Mouse (Mus musculus) forebrain, embryonic 14.5 days (tissue): ENCODE data around the gene Wsb1. TPM values are rescaled to one million over a fixed set of nuclear protein-coding genes. Genes with fewer than 3 reads are reported as not detected.

Experiments
- ATAC-seq: fragments of 200-750 bp; cut with Nextera tagmentation; 2 replicates; pipeline ENCODE4 v1.8.0; 2017; ENCODE audit warnings: mild to moderate bottlenecking, moderate library complexity
- DNase-seq: peaks from one replicate; pipeline ENCODE4 v3.0.0-alpha.2; 2015; ENCODE audit warnings: low spot score
- H3K27ac ChIP-seq: fragments of 300-500 bp; sonication (generic); 2 replicates; pipeline ENCODE4 v1.5.1; 2014; ENCODE audit warnings: low read depth, mild to moderate bottlenecking, control low read depth, low read length, moderate library complexity
- H3K27me3 ChIP-seq: fragments of 300-500 bp; sonication (generic); replicated peaks from 2 replicates; pipeline ENCODE4 v1.6.1; 2014; ENCODE audit warnings: low read length, control low read depth, mixed read lengths; ENCODE audit not compliant: control insufficient read depth, insufficient read depth
- H3K36me3 ChIP-seq: fragments of 300-500 bp; sonication (generic); 2 replicates; pipeline ENCODE4 v1.6.1; 2014; ENCODE audit warnings: low read length, control low read depth; ENCODE audit not compliant: control insufficient read depth, insufficient read depth
- H3K4me1 ChIP-seq: fragments of 300-500 bp; sonication (generic); 2 replicates; pipeline ENCODE4 v1.6.1; 2014; ENCODE audit warnings: antibody characterized with exemption, low read length, control low read depth; ENCODE audit not compliant: control insufficient read depth, insufficient read depth
- H3K4me2 ChIP-seq: fragments of 300-500 bp; sonication (generic); 2 replicates; pipeline ENCODE4 v1.6.1; 2014; ENCODE audit warnings: mild to moderate bottlenecking, control low read depth, low read length
- H3K4me3 ChIP-seq: fragments of 300-500 bp; sonication (generic); 2 replicates; pipeline ENCODE4 v1.5.1; 2014; ENCODE audit warnings: low read depth, low read length, control low read depth
- H3K9ac ChIP-seq: fragments of 300-500 bp; sonication (generic); 2 replicates; pipeline ENCODE4 v1.6.1; 2014; ENCODE audit warnings: mild to moderate bottlenecking, low read length, control low read depth, moderate library complexity
- H3K9me3 ChIP-seq: fragments of 300-500 bp; sonication (generic); replicated peaks from 2 replicates; pipeline ENCODE4 v1.6.1; 2016; ENCODE audit warnings: low read length, control low read depth, mixed read lengths; ENCODE audit not compliant: control insufficient read depth
- WGBS: fragments of 180-500 bp; shearing (Covaris S2); extraction: QIAGEN DNeasy Blood & Tissue Kit; methylation state at CpG from one replicate; pipeline ENCODE4 v1.1.7; 2014; 5-methylcytosine and 5-hydroxymethylcytosine counted together
- polyA plus RNA-seq: library from polyadenylated mRNA; unstranded; fragments of >200 nt; fragmentation: Nextera tagmentation; extraction: Ambion mirVana; gene quantifications from 2 replicates; pipeline ENCODE4 v1.2.1, GENCODE M21; 2014

Wsb1 gene
- polyA plus RNA-seq, 1 experiment from 2014 or later, result 498 TPM

DNA sequence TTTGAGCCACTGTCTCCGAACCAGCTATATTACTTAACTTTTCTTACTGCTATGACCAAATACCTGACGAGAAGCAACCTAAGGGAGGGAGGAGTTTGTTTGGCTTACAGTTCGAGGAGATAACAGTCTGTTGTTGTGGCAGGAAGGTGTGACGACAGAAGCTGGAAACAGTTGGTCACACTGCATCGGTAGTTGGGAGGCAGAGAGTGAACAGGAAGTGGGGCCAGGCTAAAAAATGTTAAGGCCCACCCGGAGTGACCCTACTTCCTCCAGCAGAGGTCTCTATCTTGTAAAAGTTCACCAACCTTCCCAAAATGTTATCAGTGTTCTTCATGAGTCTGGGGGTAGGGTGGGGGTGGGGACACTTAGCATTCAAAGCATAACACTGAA is 56.6 kb downstream of the Wsb1 start:
- Histone ChIP-seq H3K27me3 (no peaks in the 10 kb centered on the region), H3K9ac (no peak overlapping the region), H3K36me3 (no peaks in the 10 kb centered on the region), H3K4me3 (no peak overlapping the region), H3K4me2 (no peak overlapping the region), H3K4me1 (no peaks in the 10 kb centered on the region), H3K9me3 (no peaks in the 10 kb centered on the region), H3K27ac (no peak overlapping the region)
- ATAC-seq (no peak), DNase-seq (no peak)
- WGBS, result 85% methylated on average over 6 of the region's 6 CpGs

DNA sequence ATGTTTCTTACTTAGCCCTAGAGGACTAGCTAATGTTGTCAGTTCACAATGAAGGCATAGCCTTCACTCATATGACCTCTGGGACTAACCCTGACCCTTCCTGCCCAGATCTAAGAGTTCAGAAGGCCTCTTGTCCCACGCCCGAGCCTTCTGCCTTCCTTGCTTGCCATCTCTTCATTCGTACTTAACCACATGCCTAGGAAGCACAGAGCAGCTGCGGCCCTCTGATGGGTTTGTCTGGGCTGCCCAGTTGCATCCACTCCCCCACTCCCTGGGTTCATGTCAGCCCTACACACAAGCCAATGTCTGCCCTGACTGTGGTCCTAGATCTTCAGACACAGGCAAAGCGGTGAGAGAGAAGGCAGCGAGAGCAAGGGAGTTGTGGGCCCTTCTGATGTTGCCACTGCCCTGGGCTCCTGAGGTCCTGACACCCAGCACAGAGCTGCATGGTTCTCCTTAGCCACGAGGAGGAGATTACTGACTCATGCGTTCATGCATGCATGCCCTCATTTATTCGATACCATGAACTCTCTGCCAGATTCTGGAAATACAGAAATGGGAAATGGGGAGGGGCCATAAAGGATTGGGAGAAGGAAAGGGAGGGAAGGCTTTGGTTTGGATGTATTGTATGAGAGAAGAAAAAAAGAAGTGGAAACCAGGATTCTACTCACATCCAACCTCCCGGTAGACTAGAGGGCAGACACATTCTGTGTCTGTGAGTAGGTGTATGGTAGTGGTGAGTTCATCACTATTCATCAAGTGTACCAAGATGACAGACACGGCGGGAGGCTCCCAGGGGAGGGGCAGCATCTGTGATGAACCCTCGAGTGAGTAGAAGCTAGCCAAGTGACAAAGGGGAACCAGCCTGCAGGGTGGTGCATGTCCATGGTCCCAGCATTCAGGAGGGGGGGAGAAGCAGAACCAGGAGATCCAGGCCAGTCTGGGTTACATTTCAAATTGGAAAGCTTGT is 57.3 kb downstream of the Wsb1 start:
- ATAC-seq (no peak), DNase-seq (no peak)
- no peaks in the 10 kb centered on the region for H3K4me1 ChIP-seq
- no peaks in the 10 kb centered on the region for H3K36me3 ChIP-seq
- 70% methylated on average over 13 of the region's 13 CpGs for WGBS
- H3K9me3 ChIP-seq, result no peaks in the 10 kb centered on the region
- no peak overlapping the region for H3K27ac ChIP-seq
- H3K9ac ChIP-seq, result no peak overlapping the region
- no peak overlapping the region for H3K4me3 ChIP-seq
- H3K27me3 ChIP-seq, result no peaks in the 10 kb centered on the region
- H3K4me2 ChIP-seq, result no peak overlapping the region

DNA sequence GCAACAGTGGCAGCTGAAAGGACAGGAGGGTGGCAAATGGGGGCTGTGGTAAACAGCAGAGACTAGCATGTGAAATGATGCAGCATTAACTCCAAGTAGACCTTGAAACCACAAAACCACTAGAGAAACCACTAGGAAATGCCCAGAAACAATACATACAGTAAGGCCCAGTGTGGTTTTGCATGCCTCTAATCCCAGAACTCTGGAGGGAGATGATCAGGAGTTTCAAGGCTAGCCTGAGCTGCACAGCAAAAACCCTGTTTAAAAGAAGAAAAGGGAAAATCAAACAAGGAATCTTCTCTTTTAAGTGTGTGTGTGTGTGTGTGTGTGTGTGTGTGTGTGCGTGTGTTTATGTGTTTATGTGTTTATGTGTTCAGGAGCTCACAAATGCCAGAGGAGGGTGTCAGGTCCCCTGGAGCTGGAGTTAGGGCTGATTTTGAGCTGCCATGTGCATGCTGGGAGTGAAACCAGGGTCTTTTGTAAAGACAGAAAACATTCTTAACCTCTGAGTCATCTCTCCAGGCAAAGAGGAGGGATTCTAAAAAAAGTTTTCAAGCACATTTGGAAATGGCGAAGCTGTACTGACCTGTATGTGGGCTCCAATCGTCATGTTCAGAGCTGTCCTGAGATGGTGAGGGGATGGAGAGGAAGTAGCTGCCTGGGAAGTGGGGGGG is 58.1 kb downstream of the Wsb1 start:
- Histone ChIP-seq H3K4me2 (no peak overlapping the region), H3K27ac (no peak overlapping the region), H3K9me3 (no peaks in the 10 kb centered on the region), H3K4me1 (no peaks in the 10 kb centered on the region), H3K4me3 (no peak overlapping the region), H3K27me3 (no peaks in the 10 kb centered on the region), H3K36me3 (no peaks in the 10 kb centered on the region), H3K9ac (no peak overlapping the region)
- 57% methylated on average over 3 of the region's 3 CpGs for WGBS
- DNase-seq, result no peak
- no peak for ATAC-seq

GRCm38 (mm10) chr11:79192176-79192575 is 62.3 kb downstream of the Wsb1 start:
- Histone ChIP-seq H3K4me2 (no peak overlapping the region), H3K36me3 (no peaks in the 10 kb centered on the region), H3K27me3 (no peaks in the 10 kb centered on the region), H3K27ac (no peak overlapping the region), H3K9ac (no peak overlapping the region), H3K9me3 (no peaks in the 10 kb centered on the region), H3K4me1 (peaks cover 12% of the 10 kb centered on the region), H3K4me3 (no peak overlapping the region)
- 90% methylated on average over 1 of the region's 1 CpGs for WGBS
- ATAC-seq (no peak), DNase-seq (no peak)

- peaks cover 12% of the 10 kb centered on the region for H3K4me1 ChIP-seq
- DNase-seq, result no peak
- no peak for ATAC-seq
- H3K4me3 ChIP-seq, result no peak overlapping the region
- no peak overlapping the region for H3K4me2 ChIP-seq
- no peaks in the 10 kb centered on the region for H3K27me3 ChIP-seq
- no peaks in the 10 kb centered on the region for H3K9me3 ChIP-seq
- WGBS, result 78% methylated on average over 4 of the region's 4 CpGs
- no peaks in the 10 kb centered on the region for H3K36me3 ChIP-seq
- no peak overlapping the region for H3K9ac ChIP-seq
- H3K27ac ChIP-seq, result no peak overlapping the region
Measured at GRCm38 (mm10) chr11:79191214-79191613, 63.3 kb downstream of the Wsb1 start.

GRCm38 (mm10) chr11:79190257-79190656 is 64.2 kb downstream of the Wsb1 start:
- Histone ChIP-seq H3K9me3 (no peaks in the 10 kb centered on the region), H3K4me2 (no peak overlapping the region), H3K4me3 (no peak overlapping the region), H3K4me1 (peaks cover 12% of the 10 kb centered on the region), H3K27ac (no peak overlapping the region), H3K9ac (no peak overlapping the region), H3K27me3 (no peaks in the 10 kb centered on the region), H3K36me3 (no peaks in the 10 kb centered on the region)
- 93% methylated on average over 2 of the region's 2 CpGs for WGBS
- no peak for DNase-seq
- ATAC-seq, result no peak

Other genes with a start within 250 kb of the Wsb1 start
- gene Ksr1, start 108.3 kb downstream of the Wsb1 start, polyA plus RNA-seq, result 4.7 and 7.2 TPM in 2 replicates
- gene Gm9964, start 42.2 kb upstream of the Wsb1 start, polyA plus RNA-seq, result not detected in 2 replicates
- gene Nf1, start 85.0 kb upstream of the Wsb1 start, polyA plus RNA-seq, result 9.8 and 9.9 TPM in 2 replicates
- 3.4 and 4.4 TPM in 2 replicates for gene Omg, start 249.4 kb upstream of the Wsb1 start, polyA plus RNA-seq